Mouse (Mus musculus) MEL (cell line): ENCODE results near the gene B3gat1.

Source experiments
- CTCF ChIP-seq, 3 experiments: IDR thresholded peaks in 2 of 3; conservative IDR thresholded peaks in 1 of 3; 2 replicates each; pipeline ENCODE4 v1.5.1; 2011 to 2012; ENCODE audit warnings: low read length in 3 of 3, low read depth in 2 of 3, mild to moderate bottlenecking in 2 of 3, improper control_type of control experiment in 1 of 3, inconsistent platforms in 1 of 3, mixed read lengths in 1 of 3, moderate library complexity in 1 of 3; ENCODE audit not compliant: control insufficient read depth in 1 of 3, insufficient read depth in 1 of 3, poor library complexity in 1 of 3, severe bottlenecking in 1 of 3
- E2F4 ChIP-seq: IDR thresholded peaks from 2 replicates; pipeline ENCODE4 v1.6.1; 2011; ENCODE audit warnings: low read depth, low read length, improper control_type of control experiment, borderline replicate concordance
- EP300 ChIP-seq, 2 experiments: IDR thresholded peaks; 2 replicates each; pipeline ENCODE4 v1.6.1; 2011; ENCODE audit warnings: improper control_type of control experiment in 2 of 2, low read length in 2 of 2, low read depth in 1 of 2, mild to moderate bottlenecking in 1 of 2
- NRF1 ChIP-seq: IDR thresholded peaks from 2 replicates; pipeline ENCODE4 v1.6.1; 2014; ENCODE audit warnings: low read depth, mild to moderate bottlenecking, inconsistent platforms, low read length, improper control_type of control experiment, moderate library complexity; ENCODE audit not compliant: poor library complexity, insufficient read depth, severe bottlenecking
- UBTF ChIP-seq: IDR thresholded peaks from 2 replicates; pipeline ENCODE4 v1.6.1; 2012; ENCODE audit warnings: low read depth, mild to moderate bottlenecking, inconsistent platforms, low read length, improper control_type of control experiment, moderate library complexity, borderline replicate concordance; ENCODE audit not compliant: insufficient read depth
- ZC3H11A ChIP-seq: IDR thresholded peaks from 2 replicates; pipeline ENCODE4 v1.6.1; 2012; ENCODE audit warnings: low read depth, mild to moderate bottlenecking, inconsistent platforms, low read length, improper control_type of control experiment

DNA sequence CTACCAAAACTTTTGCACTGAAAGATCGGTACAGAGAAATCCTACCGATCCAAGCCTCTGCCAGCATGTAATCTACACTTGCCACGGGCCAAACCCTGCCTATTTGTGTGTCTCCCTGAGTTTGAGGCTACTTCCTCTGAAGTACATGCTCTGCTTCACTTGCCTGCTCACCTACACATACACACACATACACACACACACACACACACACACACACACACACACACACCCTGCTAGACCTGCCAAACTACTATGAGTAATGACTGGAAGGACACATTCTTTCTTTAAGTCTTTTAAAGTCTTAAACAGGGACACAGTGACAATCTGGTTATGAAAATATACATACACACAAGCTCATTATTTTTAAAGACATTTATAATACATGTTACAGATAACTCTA, 64.7 kb downstream of the B3gat1 start:
- no peak for TF ChIP-seq EP300 (IDR thresholded peaks at IDR 0.05; ENCODE audit: low read depth in 1 of 2, low read length in 2 of 2)
- TF ChIP-seq ZC3H11A, result no peak
- no peak for TF ChIP-seq UBTF
- TF ChIP-seq E2F4, result no peak
- TF ChIP-seq CTCF (IDR thresholded peaks at IDR 0.05 in 2 of 3, conservative IDR thresholded peaks at IDR 0.05 in 1 of 3; ENCODE audit: control insufficient read depth in 1 of 3, insufficient read depth in 1 of 3, low read depth in 2 of 3, low read length in 3 of 3, poor library complexity in 1 of 3, severe bottlenecking in 1 of 3), result no peak
- TF ChIP-seq NRF1, result no peak
